Mouse (Mus musculus): ENCODE results near the gene Upk3bl. TPM values are rescaled to one million over a fixed set of nuclear protein-coding genes. Genes with fewer than 3 reads are reported as not detected.

The Upk3bl gene
- total RNA-seq (2023; ENCODE audit: inconsistent age), result not detected in 4 replicates

GRCm38 (mm10) chr5:136054301-136055077 lies at the start of gene Upk3bl:
Gene Upk3bl (plus strand): TSS chr5:136054492.

GRCm38 (mm10) chr5:136038258-136039214 lies 15.8 kb upstream of the Upk3bl start, which contains the start of gene Upk3b:
Gene Upk3b (plus strand): TSS chr5:136038496.

GRCm38 (mm10) chr5:136083669-136084107 lies 29.4 kb downstream of the Upk3bl start, which contains the start of gene Rasa4:
Gene Rasa4 (plus strand): TSS chr5:136083916.

Other genes with a start within 250 kb of the Upk3bl start
- not detected in 4 replicates for gene Srrm3, start 247.6 kb upstream of the Upk3bl start, total RNA-seq (2023; ENCODE audit: inconsistent age)
- gene Hspb1, start 166.6 kb upstream of the Upk3bl start, total RNA-seq (2023; ENCODE audit: inconsistent age), result 1.4 to 5.8 TPM (median 3.1 TPM) in 4 replicates
- 75.8 to 90.5 TPM (median 86.6 TPM) in 4 replicates for gene Ywhag, start 119.9 kb upstream of the Upk3bl start, total RNA-seq (2023; ENCODE audit: inconsistent age)
- 0.58 to 1.0 TPM (median 0.72 TPM) in 3 of 4 replicates, not detected in the other for gene Ssc4d, start 80.0 kb upstream of the Upk3bl start, total RNA-seq (2023; ENCODE audit: inconsistent age)
- not detected in 4 replicates for gene Zp3, start 74.4 kb upstream of the Upk3bl start, total RNA-seq (2023; ENCODE audit: inconsistent age)
- 32.4 to 36.4 TPM (median 34.3 TPM) in 4 replicates for gene Dtx2, start 59.7 kb upstream of the Upk3bl start, total RNA-seq (2023; ENCODE audit: inconsistent age)
- gene Upk3b, start 16.0 kb upstream of the Upk3bl start, total RNA-seq (2023; ENCODE audit: inconsistent age), result 0.29 to 0.83 TPM (median 0.63 TPM) in 4 replicates
- gene Rasa4, start 29.4 kb downstream of the Upk3bl start, total RNA-seq (2023; ENCODE audit: inconsistent age), result 14.2 to 20.5 TPM (median 19.1 TPM) in 4 replicates
- gene Polr2j, start 62.1 kb downstream of the Upk3bl start, total RNA-seq (2023; ENCODE audit: inconsistent age), result 57.3 to 80.7 TPM (median 72.8 TPM) in 4 replicates
- 27.3 to 31.5 TPM (median 29.4 TPM) in 4 replicates for gene Lrwd1, start 81.6 kb downstream of the Upk3bl start, total RNA-seq (2023; ENCODE audit: inconsistent age)
- gene Alkbh4, start 81.7 kb downstream of the Upk3bl start, total RNA-seq (2023; ENCODE audit: inconsistent age), result 12.0 to 14.7 TPM (median 12.5 TPM) in 4 replicates
- 54.0 to 57.6 TPM (median 55.1 TPM) in 4 replicates for gene Orai2, start 116.2 kb downstream of the Upk3bl start, total RNA-seq (2023; ENCODE audit: inconsistent age)
- gene Prkrip1, start 144.5 kb downstream of the Upk3bl start, total RNA-seq (2023; ENCODE audit: inconsistent age), result 29.1 to 35.6 TPM (median 31.5 TPM) in 4 replicates
- gene Sh2b2, start 192.1 kb downstream of the Upk3bl start, total RNA-seq (2023; ENCODE audit: inconsistent age), result 14.1 to 17.7 TPM (median 16.3 TPM) in 4 replicates

Measured in B cell, adult (primary cell).